Mouse (Mus musculus): ENCODE measurements around the gene Gm5089. TPM values are rescaled to one million over a fixed set of nuclear protein-coding genes. Genes with fewer than 3 reads are reported as not detected.
"Not testable (repeated sequence)": the region's sequence is repeated elsewhere in the genome, so short reads cannot be mapped to it uniquely, and the experiment has no call there.

The Gm5089 gene
- total and polyA plus RNA-seq, 2 experiments from 2014 or later: not detected

DNA sequence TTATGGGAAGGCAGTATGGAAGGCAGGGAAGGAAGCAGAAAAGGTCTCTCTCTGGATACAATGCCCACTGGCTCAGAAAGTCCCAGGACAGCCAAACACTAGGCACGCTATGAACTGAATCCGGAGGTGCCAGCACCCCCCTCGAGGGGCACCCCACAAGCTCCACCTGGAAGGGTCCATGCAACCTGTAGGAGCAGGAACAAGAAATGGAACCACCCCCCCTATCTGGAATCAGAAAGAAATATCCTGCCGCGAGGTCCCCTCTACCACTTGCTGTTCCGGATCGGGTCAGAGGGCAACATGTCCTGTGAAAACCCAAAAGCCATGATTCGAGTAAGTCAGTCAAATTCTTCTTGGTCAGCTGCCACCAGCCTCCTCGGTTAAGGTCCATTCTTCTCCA lies 11.1 kb upstream of the Gm5089 start:
- no peaks in the 10 kb centered on the region for H3K9me3 ChIP-seq (replicated peaks; ENCODE audit: control insufficient read depth, low read length)
- no peak overlapping the region for H3K4me2 ChIP-seq (ENCODE audit: low read depth, low read length)
- H3K27ac ChIP-seq (ENCODE audit: low read depth): no peak overlapping the region
- no peaks in the 10 kb centered on the region for H3K36me3 ChIP-seq (replicated peaks; ENCODE audit: control insufficient read depth, insufficient read depth, low read length)
- 53% methylated on average over 9 of the region's 9 CpGs for WGBS
- H3K27me3 ChIP-seq (ENCODE audit: control insufficient read depth, insufficient read depth, low read length): peaks cover 71% of the 10 kb centered on the region
- no peak overlapping the region for H3K4me3 ChIP-seq (ENCODE audit: low read depth, low read length)
- TF ChIP-seq CTCF (IDR thresholded peaks at IDR 0.05; ENCODE audit: low read depth) (no peak), EP300 (IDR thresholded peaks at IDR 0.05; ENCODE audit: low read depth) (no peak)
- DNase-seq (ENCODE audit: low spot score): no peak
- H3K9ac ChIP-seq (replicated peaks; ENCODE audit: low read depth, low read length): no peak overlapping the region
- no peak for ATAC-seq (ENCODE audit: insufficient read depth, low read depth)
- peaks cover 14% of the 10 kb centered on the region; the same call in 1 of the 2 replicates for H3K4me1 ChIP-seq (ENCODE audit: control insufficient read depth, insufficient read depth)

DNA sequence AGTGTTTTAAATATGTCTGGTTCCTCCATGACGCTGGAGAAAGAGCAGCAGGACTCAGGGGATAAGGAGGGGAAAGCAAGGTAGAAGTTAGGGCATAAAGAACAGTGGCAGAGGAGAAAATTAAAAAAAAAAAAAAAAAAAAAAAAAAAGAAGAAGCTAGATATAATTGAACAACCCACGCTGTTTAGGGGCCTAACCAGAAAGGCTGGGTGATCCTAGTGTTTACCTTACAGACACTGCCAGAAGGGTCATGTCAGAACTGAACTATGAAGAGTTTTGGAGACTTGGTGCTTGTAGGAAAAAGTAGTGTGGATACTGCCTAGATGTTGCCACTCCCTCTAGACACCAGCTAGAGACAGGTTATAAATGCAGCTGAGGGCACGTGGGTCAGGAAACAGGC lies 10.6 kb upstream of the Gm5089 start:
- H3K27ac ChIP-seq (ENCODE audit: low read depth): no peak overlapping the region
- H3K4me1 ChIP-seq (ENCODE audit: control insufficient read depth, insufficient read depth): peaks cover 14% of the 10 kb centered on the region; the same call in 1 of the 2 replicates
- WGBS: 76% methylated on average over 3 of the region's 3 CpGs
- no peak for ATAC-seq (ENCODE audit: insufficient read depth, low read depth)
- H3K4me2 ChIP-seq (ENCODE audit: low read depth, low read length): no peak overlapping the region
- H3K9me3 ChIP-seq (replicated peaks; ENCODE audit: control insufficient read depth, low read length): no peaks in the 10 kb centered on the region
- H3K4me3 ChIP-seq (ENCODE audit: low read depth, low read length): no peak overlapping the region
- TF ChIP-seq CTCF (IDR thresholded peaks at IDR 0.05; ENCODE audit: low read depth) (no peak), EP300 (IDR thresholded peaks at IDR 0.05; ENCODE audit: low read depth) (no peak)
- peaks cover 67% of the 10 kb centered on the region for H3K27me3 ChIP-seq (ENCODE audit: control insufficient read depth, insufficient read depth, low read length)
- no peak overlapping the region for H3K9ac ChIP-seq (replicated peaks; ENCODE audit: low read depth, low read length)
- DNase-seq (ENCODE audit: low spot score): no peak
- H3K36me3 ChIP-seq (replicated peaks; ENCODE audit: control insufficient read depth, insufficient read depth, low read length): no peaks in the 10 kb centered on the region

DNA sequence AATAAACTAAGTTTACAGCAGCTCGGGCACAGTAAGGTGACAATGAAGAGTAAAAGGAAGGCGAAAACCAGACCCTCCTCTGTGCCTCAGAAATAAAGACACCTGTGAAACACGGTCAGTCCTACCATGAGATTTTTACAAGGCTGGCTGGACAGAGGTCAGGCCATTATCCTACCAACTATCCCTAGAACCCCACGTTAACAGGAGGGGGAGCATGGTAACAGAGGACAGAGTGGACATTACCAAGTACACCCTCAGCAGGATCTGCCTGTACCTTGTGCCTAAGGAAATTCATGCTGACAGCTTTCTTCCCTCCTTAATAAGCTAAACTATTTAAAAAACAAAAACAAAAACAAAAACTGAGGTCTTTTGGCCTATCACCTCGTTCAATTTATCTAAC lies 9.3 kb upstream of the Gm5089 start:
- Histone ChIP-seq H3K27me3 (ENCODE audit: control insufficient read depth, insufficient read depth, low read length) (peaks cover 67% of the 10 kb centered on the region), H3K4me1 (ENCODE audit: control insufficient read depth, insufficient read depth) (peaks cover 10% of the 10 kb centered on the region; the same call in 1 of the 2 replicates), H3K27ac (ENCODE audit: low read depth) (no peak overlapping the region), H3K36me3 (replicated peaks; ENCODE audit: control insufficient read depth, insufficient read depth, low read length) (no peaks in the 10 kb centered on the region), H3K4me3 (ENCODE audit: low read depth, low read length) (no peak overlapping the region), H3K9ac (replicated peaks; ENCODE audit: low read depth, low read length) (no peak overlapping the region), H3K4me2 (ENCODE audit: low read depth, low read length) (no peak overlapping the region), H3K9me3 (replicated peaks; ENCODE audit: control insufficient read depth, low read length) (no peaks in the 10 kb centered on the region)
- WGBS: 68% methylated on average over 5 of the region's 5 CpGs
- ATAC-seq (ENCODE audit: insufficient read depth, low read depth): no peak
- no peak for DNase-seq (ENCODE audit: low spot score)
- no peak for TF ChIP-seq EP300 (IDR thresholded peaks at IDR 0.05; ENCODE audit: low read depth)
- no peak for TF ChIP-seq CTCF (IDR thresholded peaks at IDR 0.05; ENCODE audit: low read depth)

- 84% methylated on average over 1 of the region's 1 CpGs for WGBS
- ATAC-seq (ENCODE audit: insufficient read depth, low read depth): no peak
- H3K4me1 ChIP-seq (ENCODE audit: control insufficient read depth, insufficient read depth): peaks cover 6% of the 10 kb centered on the region; the same call in 1 of the 2 replicates
- no peak overlapping the region for H3K4me2 ChIP-seq (ENCODE audit: low read depth, low read length)
- H3K9me3 ChIP-seq (replicated peaks; ENCODE audit: control insufficient read depth, low read length): no peaks in the 10 kb centered on the region
- H3K27ac ChIP-seq (ENCODE audit: low read depth): no peak overlapping the region
- TF ChIP-seq CTCF (IDR thresholded peaks at IDR 0.05; ENCODE audit: low read depth) (no peak), EP300 (IDR thresholded peaks at IDR 0.05; ENCODE audit: low read depth) (no peak)
- H3K4me3 ChIP-seq (ENCODE audit: low read depth, low read length): no peak overlapping the region
- H3K36me3 ChIP-seq (replicated peaks; ENCODE audit: control insufficient read depth, insufficient read depth, low read length): no peaks in the 10 kb centered on the region
- no peak for DNase-seq (ENCODE audit: low spot score)
- no peak overlapping the region for H3K9ac ChIP-seq (replicated peaks; ENCODE audit: low read depth, low read length)
- peaks cover 67% of the 10 kb centered on the region for H3K27me3 ChIP-seq (ENCODE audit: control insufficient read depth, insufficient read depth, low read length)
Measured at GRCm38 (mm10) chr14:122459776-122460175, 8.9 kb upstream of the Gm5089 start.

DNA sequence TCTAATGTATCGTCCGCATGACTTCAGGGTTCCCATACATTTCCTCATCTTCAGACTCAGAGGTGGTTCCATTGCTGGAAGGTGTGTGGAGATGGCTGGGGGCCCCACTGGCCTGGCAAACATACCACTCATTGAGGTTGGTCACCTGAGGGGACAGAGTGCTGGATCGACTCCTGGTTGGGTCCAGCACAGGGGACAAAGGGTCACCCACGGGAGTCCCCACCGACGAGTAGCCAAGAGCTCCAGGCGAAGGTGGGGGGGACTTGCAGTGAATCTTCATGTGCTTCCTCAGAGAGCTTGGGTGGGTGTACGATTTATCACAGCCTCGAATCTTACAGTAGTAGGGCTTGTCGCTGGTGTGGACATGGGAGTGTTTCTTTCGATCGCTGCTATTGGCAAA lies 8.4 kb upstream of the Gm5089 start:
- H3K4me3 ChIP-seq (ENCODE audit: low read depth, low read length); DNase-seq (ENCODE audit: low spot score); H3K9me3 ChIP-seq (replicated peaks; ENCODE audit: control insufficient read depth, low read length); H3K4me1 ChIP-seq (ENCODE audit: control insufficient read depth, insufficient read depth); H3K4me2 ChIP-seq (ENCODE audit: low read depth, low read length); H3K36me3 ChIP-seq (replicated peaks; ENCODE audit: control insufficient read depth, insufficient read depth, low read length); ATAC-seq (ENCODE audit: insufficient read depth, low read depth); H3K9ac ChIP-seq (replicated peaks; ENCODE audit: low read depth, low read length); H3K27ac ChIP-seq (ENCODE audit: low read depth): not testable (repeated sequence)
- H3K27me3 ChIP-seq (ENCODE audit: control insufficient read depth, insufficient read depth, low read length): peaks cover 67% of the 10 kb centered on the region
- 84% methylated on average over 8 of the region's 12 CpGs for WGBS

DNA sequence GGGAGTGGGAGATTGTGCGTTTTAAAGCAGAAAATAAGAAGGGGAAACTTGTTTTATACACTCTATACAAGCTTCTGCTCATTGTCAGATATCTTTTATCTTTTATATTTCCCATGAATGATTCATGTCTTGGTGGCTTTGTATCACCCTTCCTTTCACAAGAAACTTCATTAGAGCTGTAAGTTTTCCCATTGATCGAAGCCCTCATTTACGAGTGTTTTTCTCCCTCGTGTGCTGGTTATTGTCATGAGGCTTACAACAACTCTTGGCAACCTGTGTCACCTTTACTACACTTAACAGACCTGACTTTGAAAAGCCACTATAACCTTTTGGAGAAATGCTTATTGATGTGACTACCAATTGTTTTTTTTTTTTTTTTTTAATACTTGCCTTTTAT lies 4.6 kb upstream of the Gm5089 start:
- Histone ChIP-seq H3K4me3 (ENCODE audit: low read depth, low read length) (no peak overlapping the region), H3K36me3 (replicated peaks; ENCODE audit: control insufficient read depth, insufficient read depth, low read length) (no peaks in the 10 kb centered on the region), H3K4me1 (ENCODE audit: control insufficient read depth, insufficient read depth) (no peaks in the 10 kb centered on the region), H3K9me3 (replicated peaks; ENCODE audit: control insufficient read depth, low read length) (no peaks in the 10 kb centered on the region), H3K27me3 (ENCODE audit: control insufficient read depth, insufficient read depth, low read length) (peaks cover 70% of the 10 kb centered on the region), H3K9ac (replicated peaks; ENCODE audit: low read depth, low read length) (no peak overlapping the region), H3K27ac (ENCODE audit: low read depth) (no peak overlapping the region), H3K4me2 (ENCODE audit: low read depth, low read length) (no peak overlapping the region)
- ATAC-seq (ENCODE audit: insufficient read depth, low read depth): no peak
- WGBS: 84% methylated on average over 4 of the region's 4 CpGs
- DNase-seq (ENCODE audit: low spot score): no peak
- TF ChIP-seq CTCF (IDR thresholded peaks at IDR 0.05; ENCODE audit: low read depth) (no peak), EP300 (IDR thresholded peaks at IDR 0.05; ENCODE audit: low read depth) (no peak)

Data from heart, postnatal 0 days (tissue).